Mouse (Mus musculus): Measurements from ENCODE around the gene Trabd. TPM values are rescaled to one million over a fixed set of nuclear protein-coding genes. Genes with fewer than 3 reads are reported as not detected.

The Trabd gene
- total and polyA plus RNA-seq, 3 experiments: 39.2 to 74.7 (median 49.5) TPM

GRCm38 (mm10) chr15:89092181-89092580 lies 17.3 kb downstream of the Trabd start:
- Histone ChIP-seq H3K4me3 (replicated peaks in 1 of 3; ENCODE audit: low read depth in 2 of 3, low read length in 2 of 3, poor library complexity in 1 of 3) (no peak overlapping the region), H3K36me3 (replicated peaks in 1 of 2; ENCODE audit: control insufficient read depth in 1 of 2, insufficient read depth in 1 of 2, low read length in 1 of 2) (peaks cover 43 to 55% of the 10 kb centered on the region in 2 experiments), H3K9ac (ENCODE audit: insufficient read depth, low read depth) (no peak overlapping the region), H3K4me2 (ENCODE audit: insufficient read depth, low read depth, poor library complexity, severe bottlenecking) (no peak overlapping the region), H3K27me3 (replicated peaks) (no peaks in the 10 kb centered on the region), H3K9me3 (replicated peaks; ENCODE audit: low read length) (no peaks in the 10 kb centered on the region), H3K79me2 (replicated peaks; ENCODE audit: control insufficient read depth, extremely low read depth, insufficient read depth, poor library complexity, severe bottlenecking) (no peaks in the 10 kb centered on the region), H3K4me1 (ENCODE audit: control insufficient read depth in 1 of 2, insufficient read depth in 2 of 2) (peaks cover 3 to 19% of the 10 kb centered on the region in 2 experiments; a peak in 3 of 4 replicates), H3K27ac (ENCODE audit: insufficient read depth, low read depth) (no peak overlapping the region)
- dilution Hi-C loops (cut with MboI; ENCODE audit: extremely low pct_ligation_motif_present, extremely low pct_unique_long_range_greater_than_20kb, low sequenced_read_pairs) (no loop called here), in situ Hi-C loops (cut with MboI; ENCODE audit: low pct_ligation_motif_present, low pct_unique_long_range_greater_than_20kb, low sequenced_read_pairs) (no loop called here)
- no peak for DNase-seq (ENCODE audit: extremely low read depth)
- TF ChIP-seq ETS1 (conservative IDR thresholded peaks at IDR 0.05; ENCODE audit: low read depth, low read length) (no peak), MAFK (IDR thresholded peaks at IDR 0.05; ENCODE audit: insufficient replicate concordance, low read length) (no peak), PAX5 (IDR thresholded peaks at IDR 0.05; ENCODE audit: low read length) (no peak), NRF1 (IDR thresholded peaks at IDR 0.05; ENCODE audit: low read depth, low read length) (no peak), USF2 (conservative IDR thresholded peaks at IDR 0.05; ENCODE audit: low read depth, low read length) (no peak), BHLHE40 (IDR thresholded peaks at IDR 0.05; ENCODE audit: low read depth, low read length) (no peak), JUND (conservative IDR thresholded peaks at IDR 0.05; ENCODE audit: low read depth, low read length) (no peak), UBTF (IDR thresholded peaks at IDR 0.05; ENCODE audit: low read depth, low read length) (no peak), MEF2A (IDR thresholded peaks at IDR 0.05; ENCODE audit: borderline replicate concordance, low read depth, low read length) (no peak), POLR2AphosphoS2 (IDR thresholded peaks at IDR 0.05; ENCODE audit: low read depth, low read length) (no peak), ELF1 (IDR thresholded peaks at IDR 0.05; ENCODE audit: low read depth, low read length) (no peak), IRF4 (IDR thresholded peaks at IDR 0.05; ENCODE audit: low read depth, low read length) (no peak), GABPA (IDR thresholded peaks at IDR 0.05; ENCODE audit: insufficient replicate concordance, low read depth, low read length) (no peak), POLR2A (IDR thresholded peaks at IDR 0.05; ENCODE audit: low read depth, low read length) (no peak), CHD1 (IDR thresholded peaks at IDR 0.05; ENCODE audit: low read depth, low read length) (no peak)

- no peak overlapping the region for H3K27ac ChIP-seq (ENCODE audit: insufficient read depth, low read depth)
- no peak for DNase-seq (ENCODE audit: extremely low read depth)
- in situ Hi-C loops (cut with MboI; ENCODE audit: low pct_ligation_motif_present, low pct_unique_long_range_greater_than_20kb, low sequenced_read_pairs) (no loop called here), dilution Hi-C loops (cut with MboI; ENCODE audit: extremely low pct_ligation_motif_present, extremely low pct_unique_long_range_greater_than_20kb, low sequenced_read_pairs) (no loop called here)
- H3K36me3 ChIP-seq (replicated peaks in 1 of 2; ENCODE audit: control insufficient read depth in 1 of 2, insufficient read depth in 1 of 2, low read length in 1 of 2): peaks cover 92 to 97% of the 10 kb centered on the region in 2 experiments
- H3K9me3 ChIP-seq (replicated peaks; ENCODE audit: low read length): no peaks in the 10 kb centered on the region
- H3K4me2 ChIP-seq (ENCODE audit: insufficient read depth, low read depth, poor library complexity, severe bottlenecking): no peak overlapping the region
- H3K27me3 ChIP-seq (replicated peaks): no peaks in the 10 kb centered on the region
- no peaks in the 10 kb centered on the region for H3K79me2 ChIP-seq (replicated peaks; ENCODE audit: control insufficient read depth, extremely low read depth, insufficient read depth, poor library complexity, severe bottlenecking)
- TF ChIP-seq POLR2A (IDR thresholded peaks at IDR 0.05; ENCODE audit: low read depth, low read length) (no peak), HCFC1 (IDR thresholded peaks at IDR 0.05; ENCODE audit: low read depth, low read length) (no peak), MXI1 (IDR thresholded peaks at IDR 0.05; ENCODE audit: low read depth, low read length) (no peak), E2F4 (IDR thresholded peaks at IDR 0.05; ENCODE audit: insufficient replicate concordance, low read depth, low read length) (no peak), POLR2AphosphoS2 (IDR thresholded peaks at IDR 0.05; ENCODE audit: low read depth, low read length) (no peak), MEF2A (IDR thresholded peaks at IDR 0.05; ENCODE audit: borderline replicate concordance, low read depth, low read length) (no peak), MAZ (IDR thresholded peaks at IDR 0.05; ENCODE audit: low read depth, low read length) (no peak), UBTF (IDR thresholded peaks at IDR 0.05; ENCODE audit: low read depth, low read length) (no peak), TBP (conservative IDR thresholded peaks at IDR 0.05; ENCODE audit: low read depth, low read length) (no peak), EP300 (IDR thresholded peaks at IDR 0.05; ENCODE audit: low read length) (no peak), RAD21 (IDR thresholded peaks at IDR 0.05; ENCODE audit: low read depth, low read length) (no peak), JUND (conservative IDR thresholded peaks at IDR 0.05; ENCODE audit: low read depth, low read length) (no peak), CTCF (conservative IDR thresholded peaks at IDR 0.05 in 1 of 2, IDR thresholded peaks at IDR 0.05 in 1 of 2; ENCODE audit: low read depth in 2 of 2, low read length in 2 of 2) (no peak)
- H3K9ac ChIP-seq (ENCODE audit: insufficient read depth, low read depth): no peak overlapping the region
- no peak overlapping the region for H3K4me3 ChIP-seq (replicated peaks in 1 of 3; ENCODE audit: low read depth in 2 of 3, low read length in 2 of 3, poor library complexity in 1 of 3)
- H3K4me1 ChIP-seq (ENCODE audit: control insufficient read depth in 1 of 2, insufficient read depth in 2 of 2): no peaks in the 10 kb centered on the region
Observed at GRCm38 (mm10) chr15:89097450-89097849, 22.5 kb downstream of the Trabd start.

Data from CH12.LX (cell line).